8 mouse cellular contexts compared by ENCODE assay signal in the genomic region with DNA sequence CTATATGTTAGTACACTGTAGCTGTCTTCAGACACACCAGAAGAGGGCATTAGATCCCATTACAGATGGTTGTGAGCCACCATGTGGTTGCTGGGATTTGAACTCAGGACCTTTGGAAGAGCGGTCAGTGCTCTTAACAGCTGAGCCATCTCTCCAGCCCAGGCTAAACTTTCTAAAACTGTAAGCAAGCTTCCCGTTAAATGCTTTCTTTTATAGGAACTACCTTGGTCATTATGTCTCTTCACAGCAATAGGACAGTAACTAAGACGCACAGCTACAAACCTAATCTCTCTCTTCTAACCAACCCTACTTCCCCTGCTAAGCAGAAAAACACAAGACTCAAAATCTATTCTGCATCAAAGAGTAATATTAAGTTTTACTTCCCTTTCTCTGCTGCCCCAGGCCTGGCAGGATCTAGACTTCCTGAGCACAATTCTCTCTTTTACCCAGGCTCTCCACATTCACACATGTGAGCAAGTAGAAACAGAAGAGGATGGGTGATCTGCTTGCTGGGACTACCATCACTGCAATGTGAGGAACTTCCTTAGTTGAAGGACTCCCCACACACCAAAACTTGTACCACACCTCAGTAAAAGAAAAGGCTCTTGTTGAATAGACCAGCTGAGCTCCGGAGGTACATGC. TPM values are rescaled to one million over a fixed set of nuclear protein-coding genes. Genes with fewer than 3 reads are reported as not detected.
DNase-seq lines count a peak whose midpoint lies in the region; ATAC-seq and TF ChIP-seq lines count a peak whose summit lies in the region.

No protein-coding gene starts in this region.

- 67% methylated on average over 4 of the region's 4 CpGs for WGBS in embryonic facial prominence, embryonic 15.5 days
- 76% methylated on average over 4 of the region's 4 CpGs for WGBS in limb, embryonic 11.5 days
- 81% methylated on average over 4 of the region's 4 CpGs for WGBS in neural tube, embryonic 15.5 days

- no peaks in the 10 kb centered on the region for H3K36me3 ChIP-seq in embryonic facial prominence, embryonic 15.5 days
- no peaks in the 10 kb centered on the region for H3K36me3 ChIP-seq in limb, embryonic 11.5 days (ENCODE audit: control insufficient read depth, insufficient read depth, low read length)
- H3K36me3 ChIP-seq in neural tube, embryonic 15.5 days: no peaks in the 10 kb centered on the region

- peaks cover 10% of the 10 kb centered on the region; the same call in 1 of the 2 replicates for H3K4me1 ChIP-seq in embryonic facial prominence, embryonic 15.5 days
- H3K4me1 ChIP-seq in limb, embryonic 11.5 days (ENCODE audit: control insufficient read depth, insufficient read depth, low read length): no peaks in the 10 kb centered on the region
- H3K4me1 ChIP-seq in neural tube, embryonic 15.5 days: peaks cover 4% of the 10 kb centered on the region

- peak; percentile 13; the same call in 1 of the 2 replicates for ATAC-seq in embryonic facial prominence, embryonic 15.5 days (ENCODE audit: insufficient number of reproducible peaks, low FRiP score, low TSS enrichment, low read depth)
- no peak for ATAC-seq in limb, embryonic 11.5 days (ENCODE audit: insufficient number of reproducible peaks, low FRiP score, low TSS enrichment, low read depth)
- peak; percentile 51; the same call in 1 of the 2 replicates for ATAC-seq in neural tube, embryonic 15.5 days (ENCODE audit: low FRiP score)

- H3K9me3 ChIP-seq in embryonic facial prominence, embryonic 15.5 days (replicated peaks): no peaks in the 10 kb centered on the region
- no peaks in the 10 kb centered on the region for H3K9me3 ChIP-seq in limb, embryonic 11.5 days (ENCODE audit: control insufficient read depth, low read length)
- no peaks in the 10 kb centered on the region for H3K9me3 ChIP-seq in neural tube, embryonic 15.5 days (replicated peaks)

- no peaks in the 10 kb centered on the region for H3K27me3 ChIP-seq in embryonic facial prominence, embryonic 15.5 days
- H3K27me3 ChIP-seq in limb, embryonic 11.5 days (ENCODE audit: control insufficient read depth, insufficient read depth, low read length): no peaks in the 10 kb centered on the region
- no peaks in the 10 kb centered on the region for H3K27me3 ChIP-seq in neural tube, embryonic 15.5 days (replicated peaks)

- no peak overlapping the region for H3K9ac ChIP-seq in embryonic facial prominence, embryonic 15.5 days
- no peak overlapping the region for H3K9ac ChIP-seq in limb, embryonic 11.5 days (ENCODE audit: low read length)
- H3K9ac ChIP-seq in neural tube, embryonic 15.5 days (replicated peaks): no peak overlapping the region

- intact Hi-C loops in left cerebral cortex, adult 2 months (cut with DNase I): loop anchor here (2.0 kb wide), 2 partner anchors 17 to 77 kb away; a partner anchor contains a TSS

- no peak; the same call in 1 of the 2 replicates for TF ChIP-seq CTCF in left cerebral cortex, adult 2 months (IDR thresholded peaks at IDR 0.05)

- H3K4me2 ChIP-seq in embryonic facial prominence, embryonic 15.5 days (replicated peaks): peak overlapping the region; percentile 45
- peak overlapping the region; percentile 30; the same call in 1 of the 2 replicates for H3K4me2 ChIP-seq in limb, embryonic 11.5 days (ENCODE audit: low read depth, severe bottlenecking)
- H3K4me2 ChIP-seq in neural tube, embryonic 15.5 days: peak overlapping the region; percentile 52

- no peak for DNase-seq in left cerebral cortex, adult 2 months (ENCODE audit: extremely low spot score in 1 of 2, low spot score in 2 of 2)
- DNase-seq in left cerebral cortex, adult 11 months (ENCODE audit: low spot score): no peak
- no peak for DNase-seq in limb, embryonic 11.5 days (ENCODE audit: low spot score)
- DNase-seq in right cerebral cortex, postnatal 10 days (ENCODE audit: low spot score in 2 of 2): no peak
- DNase-seq in gastrocnemius, adult 18-20 months (ENCODE audit: low spot score): no peak
- DNase-seq in cerebellum, postnatal 14 days: no peak

- peak overlapping the region; percentile 27; the same call in 1 of the 2 replicates for H3K4me3 ChIP-seq in left cerebral cortex, adult 2 months
- H3K4me3 ChIP-seq in embryonic facial prominence, embryonic 15.5 days (replicated peaks): peak overlapping the region; percentile 19; the same call in 1 of the 2 replicates
- H3K4me3 ChIP-seq in limb, embryonic 11.5 days (ENCODE audit: low read depth, low read length): no peak overlapping the region
- H3K4me3 ChIP-seq in neural tube, embryonic 15.5 days (replicated peaks): peak overlapping the region; percentile 22; the same call in 1 of the 2 replicates

- peak overlapping the region; percentile 21; the same call in 1 of the 2 replicates for H3K27ac ChIP-seq in left cerebral cortex, adult 2 months
- H3K27ac ChIP-seq in embryonic facial prominence, embryonic 15.5 days (replicated peaks): peak overlapping the region; percentile 82
- H3K27ac ChIP-seq in limb, embryonic 11.5 days (replicated peaks; ENCODE audit: low read depth, low read length): no peak overlapping the region
- H3K27ac ChIP-seq in neural tube, embryonic 15.5 days (replicated peaks): 0 out of 2 replicates have a peak overlapping the region, but pooled peaks have one; percentile 34

RNA-seq across cellular contexts. Expression of a gene that starts 10.1 kb away (rescaled TPM):
- 10 to 100 TPM; 10.2 to 10.4 TPM for total RNA-seq in left cerebral cortex, adult 2 months (2021)
- 43.3 and 44.0 TPM in 2 replicates for polyA plus RNA-seq in embryonic facial prominence, embryonic 15.5 days (2015; fragmentation: Nextera tagmentation; extraction: Ambion mirVana)
- polyA plus RNA-seq in limb, embryonic 11.5 days (2014; fragmentation: Nextera tagmentation; extraction: Ambion mirVana): 7.6 and 8.9 TPM in 2 replicates
- polyA plus RNA-seq in neural tube, embryonic 15.5 days (2015; fragmentation: Nextera tagmentation; extraction: Ambion mirVana): 20.7 and 30.0 TPM in 2 replicates
- total RNA-seq in gastrocnemius, adult 18-20 months (2021): 10 to 100 TPM; 12.3 to 15.3 TPM

RNA-seq across cellular contexts. Expression of a gene that starts 11.8 kb away (rescaled TPM):
- total RNA-seq in left cerebral cortex, adult 2 months (2021): 10 to 100 TPM; 12.4 to 15.7 TPM
- 15.8 and 16.0 TPM in 2 replicates for polyA plus RNA-seq in embryonic facial prominence, embryonic 15.5 days (2015; fragmentation: Nextera tagmentation; extraction: Ambion mirVana)
- 15.3 and 19.4 TPM in 2 replicates for polyA plus RNA-seq in limb, embryonic 11.5 days (2014; fragmentation: Nextera tagmentation; extraction: Ambion mirVana)
- 16.0 and 16.2 TPM in 2 replicates for polyA plus RNA-seq in neural tube, embryonic 15.5 days (2015; fragmentation: Nextera tagmentation; extraction: Ambion mirVana)
- total RNA-seq in gastrocnemius, adult 18-20 months (2021): 1 to 10 TPM; 4.6 to 8.3 TPM

RNA-seq across cellular contexts. Expression of a gene that starts 13.4 kb away (rescaled TPM):
- total RNA-seq in left cerebral cortex, adult 2 months (2021): 1,000 to 10,000 TPM; 1,506 to 1,537 TPM
- 4,202 and 4,259 TPM in 2 replicates for polyA plus RNA-seq in embryonic facial prominence, embryonic 15.5 days (2015; fragmentation: Nextera tagmentation; extraction: Ambion mirVana)
- 4,010 and 4,046 TPM in 2 replicates for polyA plus RNA-seq in limb, embryonic 11.5 days (2014; fragmentation: Nextera tagmentation; extraction: Ambion mirVana)
- 2,372 and 2,481 TPM in 2 replicates for polyA plus RNA-seq in neural tube, embryonic 15.5 days (2015; fragmentation: Nextera tagmentation; extraction: Ambion mirVana)
- 1,000 to 10,000 TPM; 1,015 to 1,049 TPM for total RNA-seq in gastrocnemius, adult 18-20 months (2021)

RNA-seq across cellular contexts. Expression of a gene that starts 30.0 kb away (rescaled TPM):
- total RNA-seq in left cerebral cortex, adult 2 months (2021): 10 to 100 TPM; 51.7 to 58.0 TPM
- polyA plus RNA-seq in embryonic facial prominence, embryonic 15.5 days (2015; fragmentation: Nextera tagmentation; extraction: Ambion mirVana): 186 and 189 TPM in 2 replicates
- polyA plus RNA-seq in limb, embryonic 11.5 days (2014; fragmentation: Nextera tagmentation; extraction: Ambion mirVana): 274 and 289 TPM in 2 replicates
- polyA plus RNA-seq in neural tube, embryonic 15.5 days (2015; fragmentation: Nextera tagmentation; extraction: Ambion mirVana): 121 and 157 TPM in 2 replicates
- total RNA-seq in gastrocnemius, adult 18-20 months (2021): 10 to 100 TPM; 35.4 to 37.6 TPM

RNA-seq across cellular contexts. Expression of a gene that starts 37.3 kb away (rescaled TPM):
- total RNA-seq in left cerebral cortex, adult 2 months (2021): 10 to 100 TPM; 30.7 to 32.9 TPM
- polyA plus RNA-seq in embryonic facial prominence, embryonic 15.5 days (2015; fragmentation: Nextera tagmentation; extraction: Ambion mirVana): 5.0 and 6.9 TPM in 2 replicates
- polyA plus RNA-seq in limb, embryonic 11.5 days (2014; fragmentation: Nextera tagmentation; extraction: Ambion mirVana): 3.1 and 4.4 TPM in 2 replicates
- polyA plus RNA-seq in neural tube, embryonic 15.5 days (2015; fragmentation: Nextera tagmentation; extraction: Ambion mirVana): 7.0 and 7.7 TPM in 2 replicates
- 10 to 100 TPM in 1 of 2 experiments, 1 to 10 TPM in 1; 9.0 to 28.2 TPM for total RNA-seq in gastrocnemius, adult 18-20 months (2021)
